Mouse (Mus musculus): ENCODE measurements at regions not wholly inside any gene's neighbourhood (a gene's known extent, or its start where the extent isn't known, plus 50 kb on each side); places are given as distances from the start of the nearest gene placed in this dataset.

- in situ Hi-C loops (cut with MboI; ENCODE audit: low pct_unique_long_range_greater_than_20kb in 1 of 2, low sequenced_read_pairs in 2 of 2, unreplicated experiment in 1 of 2): no loop called here
Observed at GRCm38 (mm10) chr9:33914919-33915318, 570.8 kb upstream of the Kirrel3 start.

- in situ Hi-C loops (cut with MboI; ENCODE audit: low pct_unique_long_range_greater_than_20kb in 1 of 2, low sequenced_read_pairs in 2 of 2, unreplicated experiment in 1 of 2): no loop called here
Observed at GRCm38 (mm10) chr9:33915349-33916056, 570.2 kb upstream of the Kirrel3 start.

- in situ Hi-C loops (cut with MboI; ENCODE audit: low pct_unique_long_range_greater_than_20kb in 1 of 2, low sequenced_read_pairs in 2 of 2, unreplicated experiment in 1 of 2): no loop called here
Observed at GRCm38 (mm10) chr9:33930286-33930685, 555.4 kb upstream of the Kirrel3 start.

GRCm38 (mm10) chr9:33934071-33934470, 551.6 kb upstream of the Kirrel3 start:
- in situ Hi-C loops (cut with MboI; ENCODE audit: low pct_unique_long_range_greater_than_20kb in 1 of 2, low sequenced_read_pairs in 2 of 2, unreplicated experiment in 1 of 2): no loop called here

- in situ Hi-C loops (cut with MboI; ENCODE audit: low pct_unique_long_range_greater_than_20kb in 1 of 2, low sequenced_read_pairs in 2 of 2, unreplicated experiment in 1 of 2): no loop called here
Observed at GRCm38 (mm10) chr9:33954319-33954718, 531.4 kb upstream of the Kirrel3 start.

All from mouse embryonic stem cell (cell line).